ENCODE assay signal across 24 mouse cellular contexts in genomic region chr9:49407028-49407427, GRCm38 (mm10). TPM values are rescaled to one million over a fixed set of nuclear protein-coding genes. Genes with fewer than 3 reads are reported as not detected.
A peak's percentile ranks its signal among the peaks of the same experiment; 100 is the strongest.
DNase-seq lines count a peak whose midpoint lies in the region; ATAC-seq lines count a peak whose summit lies in the region.
"Had no signal": no experiment of that assay in that cellular context is flagged by ENCODE, and none has a peak within 500 bp of the region (broad histone marks: within the 10 kb centered on the region; RNA-seq: fewer than 3 reads in every experiment).

No protein-coding gene starts in this region.

- no peak overlapping the region for H3K4me2 ChIP-seq in kidney, embryonic 14.5 days (replicated peaks; ENCODE audit: low read depth, low read length)
- H3K4me2 ChIP-seq: embryonic facial prominence, embryonic 13.5 days; forebrain, embryonic 13.5 days; heart, embryonic 12.5 days; hindbrain, embryonic 14.5 days; intestine, embryonic 15.5 days had no signal

- no peaks in the 10 kb centered on the region for H3K27me3 ChIP-seq in kidney, embryonic 14.5 days (ENCODE audit: control insufficient read depth, insufficient read depth, low read length)
- H3K27me3 ChIP-seq: embryonic facial prominence, embryonic 13.5 days; forebrain, embryonic 13.5 days; heart, embryonic 12.5 days; intestine, embryonic 15.5 days had no signal

- H3K4me1 ChIP-seq in kidney, embryonic 14.5 days (ENCODE audit: control insufficient read depth, insufficient read depth, low read length) = no peaks in the 10 kb centered on the region
- H3K4me1 ChIP-seq: embryonic facial prominence, embryonic 13.5 days; heart, embryonic 12.5 days; intestine, embryonic 15.5 days had no signal

- H3K4me3 ChIP-seq in kidney, embryonic 14.5 days (ENCODE audit: low read length) = no peak overlapping the region
- H3K4me3 ChIP-seq: embryonic facial prominence, embryonic 13.5 days; forebrain, embryonic 13.5 days; heart, embryonic 12.5 days; hindbrain, embryonic 10.5 days; intestine, embryonic 15.5 days had no signal

- no peak overlapping the region for H3K9ac ChIP-seq in kidney, embryonic 14.5 days (ENCODE audit: low read depth, low read length)
- H3K9ac ChIP-seq: embryonic facial prominence, embryonic 13.5 days; forebrain, embryonic 13.5 days; forebrain, postnatal 0 days; heart, embryonic 12.5 days; hindbrain, embryonic 14.5 days; intestine, embryonic 15.5 days had no signal

- H3K9me3 ChIP-seq in kidney, embryonic 14.5 days (ENCODE audit: control insufficient read depth, low read length) = no peaks in the 10 kb centered on the region
- H3K9me3 ChIP-seq: embryonic facial prominence, embryonic 13.5 days; forebrain, embryonic 13.5 days; hindbrain, embryonic 10.5 days; intestine, embryonic 15.5 days had no signal

- ATAC-seq in kidney, embryonic 14.5 days (ENCODE audit: low FRiP score, low TSS enrichment) = no peak
- ATAC-seq: forebrain, embryonic 13.5 days; forebrain, postnatal 0 days; intestine, embryonic 15.5 days had no signal

- peak; percentile 75 for DNase-seq in brain, adult 2 months (ENCODE audit: low read depth, low spot score)
- peak; percentile 73 for DNase-seq in cerebellum, adult 11-12 months
- peak; percentile 47 for DNase-seq in cerebellum, adult 9-10 months
- peak; percentile 31 to 63 for DNase-seq in cerebellum, postnatal 25 days
- no peak for DNase-seq in left cerebral cortex, adult 11 months (ENCODE audit: low spot score)
- no peak for DNase-seq in gastrocnemius, postnatal 25 days
- DNase-seq: adrenal gland, adult 8-10 months; adrenal gland, postnatal 36 days; forebrain, postnatal 0 days; gastrocnemius, postnatal 14 days; kidney, adult 18-20 months had no signal

- no peak overlapping the region for H3K27ac ChIP-seq in kidney, embryonic 14.5 days (ENCODE audit: low read depth, low read length)
- H3K27ac ChIP-seq: embryonic facial prominence, embryonic 13.5 days; forebrain, embryonic 13.5 days; hindbrain, embryonic 10.5 days; hindbrain, embryonic 14.5 days; intestine, embryonic 15.5 days had no signal

- H3K36me3 ChIP-seq in kidney, embryonic 14.5 days (ENCODE audit: control insufficient read depth, insufficient read depth, low read length) = no peaks in the 10 kb centered on the region
- H3K36me3 ChIP-seq: embryonic facial prominence, embryonic 13.5 days; heart, embryonic 12.5 days; hindbrain, embryonic 10.5 days; intestine, embryonic 15.5 days had no signal

- 89% methylated on average over 5 of the region's 5 CpGs for WGBS in kidney, embryonic 14.5 days

RNA-seq across cellular contexts. Expression of gene Ankk1, which starts 19.8 kb away (rescaled TPM):
- polyA plus RNA-seq in kidney, embryonic 14.5 days (2014; fragmentation: Nextera tagmentation; extraction: Ambion mirVana) = not detected in 2 replicates
- total RNA-seq in gastrocnemius, postnatal 25 days (2021) = not detected
- total RNA-seq: adrenal gland, adult 8-10 months; adrenal gland, postnatal 36 days; forebrain, postnatal 0 days; gastrocnemius, adult 18-20 months; gastrocnemius, postnatal 14 days; granulocyte monocyte progenitor cell, adult 5-6 weeks; heart, adult 8-10 months; heart, postnatal 25 days had no signal
- polyA plus RNA-seq: cortical plate, adult 2 months; embryonic facial prominence, embryonic 13.5 days; forebrain, embryonic 13.5 days; forebrain, postnatal 0 days; heart, embryonic 12.5 days; heart, embryonic 16.5 days; hindbrain, embryonic 10.5 days; hindbrain, embryonic 14.5 days; intestine, embryonic 15.5 days had no signal

Comparison
In these comparisons a context has a peak if more than half of its experiments do, and no peak if none do; other contexts are left out.
1. DNase-seq: peak in brain, adult 2 months (single experiment), cerebellum, adult 11-12 months (single experiment), cerebellum, adult 9-10 months (single experiment) and cerebellum, postnatal 25 days (2 of 2); none in left cerebral cortex, adult 11 months (single experiment) and gastrocnemius, postnatal 25 days (single experiment).